Mouse (Mus musculus): ENCODE data around the gene Fam126a. TPM values are rescaled to one million over a fixed set of nuclear protein-coding genes. Genes with fewer than 3 reads are reported as not detected.

The Fam126a gene
- polyA plus RNA-seq, 1 experiment from 2014 or later = 31.2 TPM

- Histone ChIP-seq H3K4me2 (no peak overlapping the region), H3K27me3 (no peaks in the 10 kb centered on the region), H3K27ac (no peak overlapping the region), H3K4me1 (peaks cover 5% of the 10 kb centered on the region; the same call in 1 of the 2 replicates), H3K9ac (no peak overlapping the region), H3K36me3 (no peaks in the 10 kb centered on the region), H3K4me3 (no peak overlapping the region), H3K9me3 (no peaks in the 10 kb centered on the region)
- no peak for ATAC-seq (ENCODE audit: insufficient number of reproducible peaks, low FRiP score, low TSS enrichment, low read depth)
- 83% methylated on average over 3 of the region's 3 CpGs for whole genome bisulfite sequencing
These were observed 23.9 kb upstream of the Fam126a start for GRCm38 (mm10) chr5:24054382-24054781.

- H3K27me3 ChIP-seq = no peaks in the 10 kb centered on the region
- peaks cover 5% of the 10 kb centered on the region; the same call in 1 of the 2 replicates for H3K4me1 ChIP-seq
- WGBS = 44% methylated on average over 9 of the region's 9 CpGs
- no peak overlapping the region for H3K9ac ChIP-seq
- no peak overlapping the region for H3K4me2 ChIP-seq
- H3K9me3 ChIP-seq = no peaks in the 10 kb centered on the region
- H3K27ac ChIP-seq = no peak overlapping the region
- H3K4me3 ChIP-seq = no peak overlapping the region
- H3K36me3 ChIP-seq = no peaks in the 10 kb centered on the region
- ATAC-seq (ENCODE audit: insufficient number of reproducible peaks, low FRiP score, low TSS enrichment, low read depth) = no peak
These were observed 23.0 kb upstream of the Fam126a start for GRCm38 (mm10) chr5:24053245-24054190.

- ATAC-seq (ENCODE audit: insufficient number of reproducible peaks, low FRiP score, low TSS enrichment, low read depth) = no peak
- no peaks in the 10 kb centered on the region for H3K36me3 ChIP-seq
- WGBS = 49% methylated on average over 16 of the region's 16 CpGs
These were observed 21.5 kb upstream of the Fam126a start for GRCm38 (mm10) chr5:24051755-24052675.

GRCm38 (mm10) chr5:24047821-24048220 lies 17.3 kb upstream of the Fam126a start:
- H3K4me2 ChIP-seq = no peak overlapping the region
- WGBS = 48% methylated on average over 1 of the region's 1 CpGs
- no peaks in the 10 kb centered on the region for H3K27me3 ChIP-seq

More at GRCm38 (mm10) chr5:24051755-24052675, 21.5 kb upstream of the Fam126a start:
- Histone ChIP-seq H3K4me3 (no peak overlapping the region), H3K9ac (no peak overlapping the region), H3K9me3 (no peaks in the 10 kb centered on the region), H3K27me3 (no peaks in the 10 kb centered on the region), H3K27ac (no peak overlapping the region), H3K4me2 (no peak overlapping the region), H3K4me1 (peaks cover 10% of the 10 kb centered on the region; the same call in 1 of the 2 replicates)

GRCm38 (mm10) chr5:24047001-24047400 lies 16.5 kb upstream of the Fam126a start:
- Histone ChIP-seq H3K36me3 (no peaks in the 10 kb centered on the region), H3K9me3 (no peaks in the 10 kb centered on the region), H3K4me2 (no peak overlapping the region), H3K4me1 (peaks cover 14% of the 10 kb centered on the region), H3K4me3 (no peak overlapping the region), H3K9ac (0 out of 2 replicates have a peak overlapping the region, but pooled peaks have one; percentile 10), H3K27me3 (no peaks in the 10 kb centered on the region), H3K27ac (peak overlapping the region; percentile 43; the same call in 1 of the 2 replicates)
- 85% methylated on average over 7 of the region's 7 CpGs for WGBS
- no peak for ATAC-seq (ENCODE audit: insufficient number of reproducible peaks, low FRiP score, low TSS enrichment, low read depth)

More at GRCm38 (mm10) chr5:24047821-24048220, 17.3 kb upstream of the Fam126a start:
- no peaks in the 10 kb centered on the region for H3K36me3 ChIP-seq
- no peaks in the 10 kb centered on the region for H3K9me3 ChIP-seq
- peaks cover 14% of the 10 kb centered on the region for H3K4me1 ChIP-seq
- H3K9ac ChIP-seq = no peak overlapping the region
- no peak overlapping the region for H3K27ac ChIP-seq
- ATAC-seq (ENCODE audit: insufficient number of reproducible peaks, low FRiP score, low TSS enrichment, low read depth) = no peak
- no peak overlapping the region for H3K4me3 ChIP-seq

GRCm38 (mm10) chr5:24045998-24046631 lies 15.6 kb upstream of the Fam126a start:
- H3K27me3 ChIP-seq = no peaks in the 10 kb centered on the region
- no peak overlapping the region for H3K4me2 ChIP-seq
- H3K9ac ChIP-seq = no peak overlapping the region
- H3K36me3 ChIP-seq = no peaks in the 10 kb centered on the region
- ATAC-seq (ENCODE audit: insufficient number of reproducible peaks, low FRiP score, low TSS enrichment, low read depth) = no peak
- 27% methylated on average over 4 of the region's 4 CpGs for WGBS
- no peaks in the 10 kb centered on the region for H3K9me3 ChIP-seq
- H3K4me1 ChIP-seq = peaks cover 14% of the 10 kb centered on the region
- H3K27ac ChIP-seq = peak overlapping the region; percentile 43; the same call in 1 of the 2 replicates
- H3K4me3 ChIP-seq = no peak overlapping the region

GRCm38 (mm10) chr5:24044387-24044786 lies 13.9 kb upstream of the Fam126a start:
- H3K4me2 ChIP-seq = no peak overlapping the region
- H3K36me3 ChIP-seq = no peaks in the 10 kb centered on the region
- H3K9me3 ChIP-seq = no peaks in the 10 kb centered on the region
- no peak for ATAC-seq (ENCODE audit: insufficient number of reproducible peaks, low FRiP score, low TSS enrichment, low read depth)
- no peak overlapping the region for H3K27ac ChIP-seq
- no peak overlapping the region for H3K4me3 ChIP-seq
- no peaks in the 10 kb centered on the region for H3K27me3 ChIP-seq
- H3K4me1 ChIP-seq = peaks cover 14% of the 10 kb centered on the region
- H3K9ac ChIP-seq = no peak overlapping the region
- WGBS = 29% methylated on average over 1 of the region's 1 CpGs

GRCm38 (mm10) chr5:24043367-24043766 lies 12.9 kb upstream of the Fam126a start:
- H3K4me2 ChIP-seq = no peak overlapping the region
- WGBS = 83% methylated on average over 2 of the region's 2 CpGs

GRCm38 (mm10) chr5:24041341-24041852 lies 10.9 kb upstream of the Fam126a start:
- H3K4me3 ChIP-seq = no peak overlapping the region
- H3K4me1 ChIP-seq = peaks cover 9% of the 10 kb centered on the region; the same call in 1 of the 2 replicates
- H3K9ac ChIP-seq = no peak overlapping the region
- no peaks in the 10 kb centered on the region for H3K9me3 ChIP-seq
- H3K36me3 ChIP-seq = no peaks in the 10 kb centered on the region
- no peak overlapping the region for H3K27ac ChIP-seq
- ATAC-seq (ENCODE audit: insufficient number of reproducible peaks, low FRiP score, low TSS enrichment, low read depth) = no peak
- no peak overlapping the region for H3K4me2 ChIP-seq
- WGBS = 83% methylated on average over 4 of the region's 4 CpGs
- H3K27me3 ChIP-seq = no peaks in the 10 kb centered on the region

More at GRCm38 (mm10) chr5:24043367-24043766, 12.9 kb upstream of the Fam126a start:
- Histone ChIP-seq H3K27me3 (no peaks in the 10 kb centered on the region), H3K9me3 (no peaks in the 10 kb centered on the region), H3K4me3 (no peak overlapping the region), H3K27ac (no peak overlapping the region), H3K4me1 (peaks cover 18% of the 10 kb centered on the region), H3K36me3 (no peaks in the 10 kb centered on the region), H3K9ac (no peak overlapping the region)
- ATAC-seq (ENCODE audit: insufficient number of reproducible peaks, low FRiP score, low TSS enrichment, low read depth) = no peak

- no peak overlapping the region for H3K4me2 ChIP-seq
- no peaks in the 10 kb centered on the region for H3K36me3 ChIP-seq
- H3K27ac ChIP-seq = no peak overlapping the region
- H3K27me3 ChIP-seq = no peaks in the 10 kb centered on the region
- ATAC-seq (ENCODE audit: insufficient number of reproducible peaks, low FRiP score, low TSS enrichment, low read depth) = no peak
- H3K9me3 ChIP-seq = no peaks in the 10 kb centered on the region
- H3K9ac ChIP-seq = no peak overlapping the region
- H3K4me3 ChIP-seq = no peak overlapping the region
- 0 out of 2 replicates have a peak, but pooled peaks cover 4% of the 10 kb centered on the region for H3K4me1 ChIP-seq
These were observed 10.1 kb upstream of the Fam126a start for GRCm38 (mm10) chr5:24040601-24041000.

GRCm38 (mm10) chr5:24039423-24039822 lies 8.9 kb upstream of the Fam126a start:
- Histone ChIP-seq H3K9ac (no peak overlapping the region), H3K4me1 (0 out of 2 replicates have a peak, but pooled peaks cover 4% of the 10 kb centered on the region), H3K4me3 (no peak overlapping the region), H3K36me3 (no peaks in the 10 kb centered on the region), H3K4me2 (no peak overlapping the region), H3K27ac (no peak overlapping the region), H3K9me3 (no peaks in the 10 kb centered on the region), H3K27me3 (no peaks in the 10 kb centered on the region)
- WGBS = 75% methylated on average over 5 of the region's 5 CpGs
- no peak for ATAC-seq (ENCODE audit: insufficient number of reproducible peaks, low FRiP score, low TSS enrichment, low read depth)
